Mouse (Mus musculus): ENCODE measurements at regions not wholly inside any gene's neighbourhood (a gene's known extent, or its start where the extent isn't known, plus 50 kb on each side); places are given as distances from the start of the nearest gene placed in this dataset.

- H3K9ac ChIP-seq (replicated peaks; ENCODE audit: low read length) = no peak overlapping the region
- no peaks in the 10 kb centered on the region for H3K4me1 ChIP-seq (ENCODE audit: insufficient read depth, low read length)
- TF ChIP-seq CTCF (IDR thresholded peaks at IDR 0.05; ENCODE audit: low read depth) = no peak
- no peaks in the 10 kb centered on the region for H3K9me3 ChIP-seq (ENCODE audit: low read length)
- no peak overlapping the region for H3K4me3 ChIP-seq (ENCODE audit: low read length)
- H3K27ac ChIP-seq = no peak overlapping the region
- H3K4me2 ChIP-seq (ENCODE audit: low read depth, low read length) = no peak overlapping the region
- H3K36me3 ChIP-seq (ENCODE audit: insufficient read depth, low read length) = no peaks in the 10 kb centered on the region
- H3K27me3 ChIP-seq (ENCODE audit: insufficient read depth, low read length) = no peaks in the 10 kb centered on the region
- DNase-seq (ENCODE audit: low spot score) = no peak
- WGBS = 97% methylated on average over 6 of the region's 6 CpGs
- ATAC-seq = no peak
These were observed 417.5 kb downstream of the Fgf9 start for GRCm38 (mm10) chr14:58487836-58488235.

GRCm38 (mm10) chr14:58480454-58480853 lies 410.1 kb downstream of the Fgf9 start:
- Histone ChIP-seq H3K4me2 (ENCODE audit: low read depth, low read length) (no peak overlapping the region), H3K4me1 (ENCODE audit: insufficient read depth, low read length) (no peaks in the 10 kb centered on the region), H3K9ac (replicated peaks; ENCODE audit: low read length) (no peak overlapping the region), H3K9me3 (ENCODE audit: low read length) (no peaks in the 10 kb centered on the region), H3K36me3 (ENCODE audit: insufficient read depth, low read length) (no peaks in the 10 kb centered on the region), H3K27ac (no peak overlapping the region), H3K27me3 (ENCODE audit: insufficient read depth, low read length) (no peaks in the 10 kb centered on the region), H3K4me3 (ENCODE audit: low read length) (no peak overlapping the region)
- ATAC-seq (no peak), DNase-seq (ENCODE audit: low spot score) (no peak)
- TF ChIP-seq CTCF (IDR thresholded peaks at IDR 0.05; ENCODE audit: low read depth) = no peak
- WGBS = 89% methylated on average over 2 of the region's 2 CpGs

- Histone ChIP-seq H3K9ac (replicated peaks; ENCODE audit: low read length) (no peak overlapping the region), H3K4me3 (ENCODE audit: low read length) (no peak overlapping the region), H3K27ac (no peak overlapping the region), H3K9me3 (ENCODE audit: low read length) (no peaks in the 10 kb centered on the region), H3K4me2 (ENCODE audit: low read depth, low read length) (no peak overlapping the region), H3K27me3 (ENCODE audit: insufficient read depth, low read length) (no peaks in the 10 kb centered on the region), H3K36me3 (ENCODE audit: insufficient read depth, low read length) (no peaks in the 10 kb centered on the region), H3K4me1 (ENCODE audit: insufficient read depth, low read length) (no peaks in the 10 kb centered on the region)
- 44% methylated on average over 3 of the region's 3 CpGs for WGBS
- ATAC-seq (no peak), DNase-seq (ENCODE audit: low spot score) (no peak)
- TF ChIP-seq CTCF (IDR thresholded peaks at IDR 0.05; ENCODE audit: low read depth) = no peak
These were observed 400.3 kb downstream of the Fgf9 start for GRCm38 (mm10) chr14:58470678-58471077.

GRCm38 (mm10) chr14:58468451-58468850 lies 398.1 kb downstream of the Fgf9 start:
- 81% methylated on average over 7 of the region's 7 CpGs for WGBS
- ATAC-seq (no peak), DNase-seq (ENCODE audit: low spot score) (no peak)
- Histone ChIP-seq H3K27me3 (ENCODE audit: insufficient read depth, low read length) (no peaks in the 10 kb centered on the region), H3K9me3 (ENCODE audit: low read length) (no peaks in the 10 kb centered on the region), H3K36me3 (ENCODE audit: insufficient read depth, low read length) (no peaks in the 10 kb centered on the region), H3K9ac (replicated peaks; ENCODE audit: low read length) (no peak overlapping the region), H3K27ac (no peak overlapping the region), H3K4me2 (ENCODE audit: low read depth, low read length) (no peak overlapping the region), H3K4me1 (ENCODE audit: insufficient read depth, low read length) (no peaks in the 10 kb centered on the region), H3K4me3 (ENCODE audit: low read length) (no peak overlapping the region)
- no peak for TF ChIP-seq CTCF (IDR thresholded peaks at IDR 0.05; ENCODE audit: low read depth)

GRCm38 (mm10) chr14:58467856-58468255 lies 397.5 kb downstream of the Fgf9 start:
- H3K36me3 ChIP-seq (ENCODE audit: insufficient read depth, low read length) = no peaks in the 10 kb centered on the region
- H3K27me3 ChIP-seq (ENCODE audit: insufficient read depth, low read length) = no peaks in the 10 kb centered on the region
- 76% methylated on average over 5 of the region's 5 CpGs for WGBS
- H3K4me1 ChIP-seq (ENCODE audit: insufficient read depth, low read length) = no peaks in the 10 kb centered on the region
- H3K4me2 ChIP-seq (ENCODE audit: low read depth, low read length) = no peak overlapping the region
- no peak overlapping the region for H3K9ac ChIP-seq (replicated peaks; ENCODE audit: low read length)
- DNase-seq (ENCODE audit: low spot score) (no peak), ATAC-seq (no peak)
- TF ChIP-seq CTCF (IDR thresholded peaks at IDR 0.05; ENCODE audit: low read depth) = no peak
- no peak overlapping the region for H3K4me3 ChIP-seq (ENCODE audit: low read length)
- no peaks in the 10 kb centered on the region for H3K9me3 ChIP-seq (ENCODE audit: low read length)
- no peak overlapping the region for H3K27ac ChIP-seq

- WGBS = 79% methylated on average over 5 of the region's 5 CpGs
- DNase-seq (ENCODE audit: low spot score) (no peak), ATAC-seq (no peak)
- no peak for TF ChIP-seq CTCF (IDR thresholded peaks at IDR 0.05; ENCODE audit: low read depth)
- H3K4me2 ChIP-seq (ENCODE audit: low read depth, low read length) = no peak overlapping the region
- no peaks in the 10 kb centered on the region for H3K36me3 ChIP-seq (ENCODE audit: insufficient read depth, low read length)
- H3K4me3 ChIP-seq (ENCODE audit: low read length) = no peak overlapping the region
- no peaks in the 10 kb centered on the region for H3K27me3 ChIP-seq (ENCODE audit: insufficient read depth, low read length)
- H3K9me3 ChIP-seq (ENCODE audit: low read length) = no peaks in the 10 kb centered on the region
- no peak overlapping the region for H3K27ac ChIP-seq
- no peak overlapping the region for H3K9ac ChIP-seq (replicated peaks; ENCODE audit: low read length)
- H3K4me1 ChIP-seq (ENCODE audit: insufficient read depth, low read length) = no peaks in the 10 kb centered on the region
These were observed 376.5 kb downstream of the Fgf9 start for GRCm38 (mm10) chr14:58446776-58447354.

- H3K4me2 ChIP-seq (ENCODE audit: low read depth, low read length) = no peak overlapping the region
- WGBS = 68% methylated on average over 4 of the region's 4 CpGs
- no peaks in the 10 kb centered on the region for H3K4me1 ChIP-seq (ENCODE audit: insufficient read depth, low read length)
- H3K27ac ChIP-seq = no peak overlapping the region
- no peak for ATAC-seq
- no peak for TF ChIP-seq CTCF (IDR thresholded peaks at IDR 0.05; ENCODE audit: low read depth)
- H3K9me3 ChIP-seq (ENCODE audit: low read length) = no peaks in the 10 kb centered on the region
- no peak overlapping the region for H3K9ac ChIP-seq (replicated peaks; ENCODE audit: low read length)
- no peaks in the 10 kb centered on the region for H3K27me3 ChIP-seq (ENCODE audit: insufficient read depth, low read length)
- no peak overlapping the region for H3K4me3 ChIP-seq (ENCODE audit: low read length)
- no peak for DNase-seq (ENCODE audit: low spot score)
- H3K36me3 ChIP-seq (ENCODE audit: insufficient read depth, low read length) = no peaks in the 10 kb centered on the region
These were observed 374.1 kb downstream of the Fgf9 start for GRCm38 (mm10) chr14:58444496-58444895.

All from hindbrain, postnatal 0 days (tissue).